Comparison of ENCODE assay signal across 14 mouse cellular contexts in genomic region chr11:4183511-4183910, GRCm38 (mm10). TPM values are rescaled to one million over a fixed set of nuclear protein-coding genes. Genes with fewer than 3 reads are reported as not detected.
DNase-seq lines count a peak whose midpoint lies in the region; ATAC-seq lines count a peak whose summit lies in the region.
"Had no signal": no experiment of that assay in that cellular context is flagged by ENCODE, and none has a peak within 500 bp of the region (broad histone marks: within the 10 kb centered on the region; RNA-seq: fewer than 3 reads in every experiment).

No protein-coding gene starts in this region.

- peaks cover 50% of the 10 kb centered on the region for H3K36me3 ChIP-seq in hindbrain, embryonic 13.5 days
- H3K36me3 ChIP-seq in hindbrain, embryonic 10.5 days: peaks cover 57% of the 10 kb centered on the region
- peaks cover 48% of the 10 kb centered on the region for H3K36me3 ChIP-seq in neural tube, embryonic 15.5 days

- no peaks in the 10 kb centered on the region for H3K9me3 ChIP-seq in hindbrain, embryonic 13.5 days
- no peaks in the 10 kb centered on the region for H3K9me3 ChIP-seq in hindbrain, embryonic 10.5 days
- no peaks in the 10 kb centered on the region for H3K9me3 ChIP-seq in neural tube, embryonic 15.5 days (replicated peaks)
- H3K9me3 ChIP-seq: embryonic facial prominence, embryonic 12.5 days; limb, embryonic 10.5 days; liver, embryonic 15.5 days had no signal

- H3K27ac ChIP-seq in hindbrain, embryonic 13.5 days: peak overlapping the region; percentile 60; the same call in 1 of the 2 replicates
- H3K27ac ChIP-seq in hindbrain, embryonic 10.5 days: no peak overlapping the region
- peak overlapping the region; percentile 56 for H3K27ac ChIP-seq in neural tube, embryonic 15.5 days (replicated peaks)
- H3K27ac ChIP-seq: embryonic facial prominence, embryonic 12.5 days; limb, embryonic 10.5 days; liver, embryonic 15.5 days had no signal

- no peak overlapping the region for H3K4me3 ChIP-seq in hindbrain, embryonic 13.5 days
- no peak overlapping the region for H3K4me3 ChIP-seq in hindbrain, embryonic 10.5 days
- H3K4me3 ChIP-seq in neural tube, embryonic 15.5 days (replicated peaks): no peak overlapping the region
- H3K4me3 ChIP-seq: embryonic facial prominence, embryonic 12.5 days; limb, embryonic 10.5 days; liver, embryonic 15.5 days had no signal

- no peak overlapping the region for H3K9ac ChIP-seq in hindbrain, embryonic 13.5 days
- no peak overlapping the region for H3K9ac ChIP-seq in neural tube, embryonic 15.5 days (replicated peaks)
- H3K9ac ChIP-seq: embryonic facial prominence, embryonic 12.5 days; liver, embryonic 15.5 days had no signal

- no peaks in the 10 kb centered on the region for H3K27me3 ChIP-seq in hindbrain, embryonic 13.5 days
- peaks cover 8% of the 10 kb centered on the region; the same call in 1 of the 2 replicates for H3K27me3 ChIP-seq in hindbrain, embryonic 10.5 days (ENCODE audit: insufficient read depth, poor library complexity, severe bottlenecking)
- H3K27me3 ChIP-seq in neural tube, embryonic 15.5 days (replicated peaks): no peaks in the 10 kb centered on the region
- H3K27me3 ChIP-seq: embryonic facial prominence, embryonic 12.5 days; liver, embryonic 15.5 days had no signal

- no peak for DNase-seq in hindbrain, embryonic 10.5 days (ENCODE audit: low spot score)
- DNase-seq in lung, postnatal 36 days: peak; percentile 49
- no peak for DNase-seq in lung, postnatal 14 days
- peak; percentile 72 for DNase-seq in adipocyte (ENCODE audit: low spot score)
- DNase-seq in spleen, postnatal 4 days (ENCODE audit: low spot score in 2 of 2): no peak
- DNase-seq in layer of hippocampus, adult 9-10 months (ENCODE audit: low spot score): no peak
- DNase-seq: cerebellum, adult 9-11 months; layer of hippocampus, adult 9-11 months had no signal

- no peak for ATAC-seq in hindbrain, embryonic 13.5 days (ENCODE audit: low FRiP score)
- ATAC-seq in neural tube, embryonic 15.5 days (ENCODE audit: low FRiP score): no peak
- ATAC-seq: inflammation-experienced regulatory T-cells, adult 6 months had no signal

- H3K4me1 ChIP-seq in hindbrain, embryonic 13.5 days (replicated peaks): peaks cover 17% of the 10 kb centered on the region
- H3K4me1 ChIP-seq in hindbrain, embryonic 10.5 days (replicated peaks): peaks cover 18% of the 10 kb centered on the region
- H3K4me1 ChIP-seq in neural tube, embryonic 15.5 days: peaks cover 17% of the 10 kb centered on the region

- no peak overlapping the region for H3K4me2 ChIP-seq in hindbrain, embryonic 13.5 days
- no peak overlapping the region for H3K4me2 ChIP-seq in neural tube, embryonic 15.5 days
- H3K4me2 ChIP-seq: embryonic facial prominence, embryonic 12.5 days; liver, embryonic 15.5 days had no signal

RNA-seq across cellular contexts. Expression of gene Tbc1d10a, which starts 3.1 kb away (rescaled TPM):
- 26.1 and 28.0 TPM in 2 replicates for polyA plus RNA-seq in hindbrain, embryonic 13.5 days (2015; fragmentation: Nextera tagmentation; extraction: Ambion mirVana)
- polyA plus RNA-seq in hindbrain, embryonic 10.5 days (2016; fragmentation: Nextera tagmentation; extraction: Ambion mirVana): 29.4 and 32.3 TPM in 2 replicates
- 40.2 and 40.3 TPM in 2 replicates for polyA plus RNA-seq in neural tube, embryonic 15.5 days (2015; fragmentation: Nextera tagmentation; extraction: Ambion mirVana)

RNA-seq across cellular contexts. Expression of gene Sf3a1, which starts 23.4 kb away (rescaled TPM):
- 54.3 and 55.1 TPM in 2 replicates for polyA plus RNA-seq in hindbrain, embryonic 13.5 days (2015; fragmentation: Nextera tagmentation; extraction: Ambion mirVana)
- 92.1 and 95.3 TPM in 2 replicates for polyA plus RNA-seq in hindbrain, embryonic 10.5 days (2016; fragmentation: Nextera tagmentation; extraction: Ambion mirVana)
- polyA plus RNA-seq in neural tube, embryonic 15.5 days (2015; fragmentation: Nextera tagmentation; extraction: Ambion mirVana): 41.8 and 47.4 TPM in 2 replicates

RNA-seq across cellular contexts. Expression of gene Ccdc157, which starts 23.4 kb away (rescaled TPM):
- 7.2 and 8.1 TPM in 2 replicates for polyA plus RNA-seq in hindbrain, embryonic 13.5 days (2015; fragmentation: Nextera tagmentation; extraction: Ambion mirVana)
- 7.8 and 8.5 TPM in 2 replicates for polyA plus RNA-seq in hindbrain, embryonic 10.5 days (2016; fragmentation: Nextera tagmentation; extraction: Ambion mirVana)
- polyA plus RNA-seq in neural tube, embryonic 15.5 days (2015; fragmentation: Nextera tagmentation; extraction: Ambion mirVana): 7.5 and 10.0 TPM in 2 replicates

RNA-seq across cellular contexts. Expression of gene Castor1, which starts 34.5 kb away (rescaled TPM):
- polyA plus RNA-seq in hindbrain, embryonic 13.5 days (2015; fragmentation: Nextera tagmentation; extraction: Ambion mirVana): 2.2 and 2.3 TPM in 2 replicates
- 2.7 and 3.6 TPM in 2 replicates for polyA plus RNA-seq in hindbrain, embryonic 10.5 days (2016; fragmentation: Nextera tagmentation; extraction: Ambion mirVana)
- polyA plus RNA-seq in neural tube, embryonic 15.5 days (2015; fragmentation: Nextera tagmentation; extraction: Ambion mirVana): 5.5 and 17.4 TPM in 2 replicates

RNA-seq across cellular contexts. Expression of gene Rnf215, which starts 48.5 kb away (rescaled TPM):
- 42.9 and 44.0 TPM in 2 replicates for polyA plus RNA-seq in hindbrain, embryonic 13.5 days (2015; fragmentation: Nextera tagmentation; extraction: Ambion mirVana)
- polyA plus RNA-seq in hindbrain, embryonic 10.5 days (2016; fragmentation: Nextera tagmentation; extraction: Ambion mirVana): 22.0 and 25.8 TPM in 2 replicates
- polyA plus RNA-seq in neural tube, embryonic 15.5 days (2015; fragmentation: Nextera tagmentation; extraction: Ambion mirVana): 40.2 and 44.9 TPM in 2 replicates

Comparison
In these comparisons a context has a peak if more than half of its experiments do, and no peak if none do; other contexts are left out.
1. DNase-seq: peak in lung, postnatal 36 days (single experiment) and adipocyte (single experiment); none in hindbrain, embryonic 10.5 days (single experiment), lung, postnatal 14 days (single experiment), spleen, postnatal 4 days (0 of 2) and layer of hippocampus, adult 9-10 months (single experiment).